Mouse (Mus musculus) G1E (cell line): ENCODE results near the gene Fam222b.

Source experiments
- CTCF ChIP-seq: IDR thresholded peaks from 2 replicates; pipeline ENCODE4 v1.5.1; 2012; ENCODE audit warnings: low read depth, low read length, inconsistent platforms, mixed read lengths
- POLR2AphosphoS5 ChIP-seq: IDR thresholded peaks from 2 replicates; pipeline ENCODE4 v1.6.1; 2012; ENCODE audit warnings: low read depth, low read length, inconsistent platforms; ENCODE audit not compliant: insufficient replicate concordance

DNA sequence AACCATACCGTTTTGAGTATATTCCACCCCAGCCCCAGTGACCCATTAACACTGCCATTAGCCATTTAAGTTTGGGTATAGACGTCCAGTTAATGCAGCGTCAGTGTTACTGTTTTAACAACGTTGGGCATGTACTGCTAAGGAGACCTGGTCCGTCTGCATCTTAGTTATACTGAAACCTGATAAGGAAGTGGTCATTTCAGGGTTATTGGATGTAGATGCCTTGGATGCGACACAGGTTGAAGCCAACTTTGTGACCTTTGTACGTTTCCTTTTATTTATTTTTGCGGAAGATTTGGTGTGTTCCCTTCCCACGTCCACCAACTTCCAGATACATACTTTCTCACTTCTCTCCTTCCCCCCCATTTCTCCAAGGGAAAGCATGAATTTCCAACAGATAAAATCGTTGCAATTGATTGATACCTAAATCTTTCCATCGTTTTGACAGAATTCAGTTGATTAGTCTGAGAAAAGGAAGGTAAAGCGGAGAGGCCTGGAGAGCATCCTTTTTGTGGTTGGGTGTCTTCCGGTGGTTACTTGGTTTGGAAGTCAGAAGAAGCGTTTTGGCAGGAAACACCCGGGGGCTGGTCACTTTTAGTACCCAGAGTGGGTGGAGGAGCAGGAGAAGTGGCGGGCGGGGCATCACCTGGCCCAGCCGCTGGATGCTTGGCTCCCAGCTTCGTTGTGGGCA, 20.4 kb downstream of the Fam222b start:
- TF ChIP-seq POLR2AphosphoS5 (no peak), CTCF (no peak)
